Mouse (Mus musculus): ENCODE results near the gene Tmed1.

- no peak for TF ChIP-seq CTCF (IDR thresholded peaks at IDR 0.05; ENCODE audit: low read depth)
- no peak for TF ChIP-seq EP300 (IDR thresholded peaks at IDR 0.05; ENCODE audit: low read depth)
These were observed 36.7 kb upstream of the Tmed1 start, which contains the start of gene Carm1 for GRCm38 (mm10) chr9:21546789-21547074.

All from liver, embryonic 14.5 days (tissue).